Mouse (Mus musculus) small intestine, adult 2 months (tissue): ENCODE results near the gene Rab3ip.

ENCODE experiments used
- CTCF ChIP-seq: fragments of 200-500 bp; IDR thresholded peaks from 2 replicates; pipeline ENCODE4 v1.5.1; 2012; ENCODE audit warnings: low read depth, mild to moderate bottlenecking, control low read depth, inconsistent platforms, low read length, moderate library complexity, mixed read lengths; ENCODE audit not compliant: insufficient replicate concordance, insufficient read length; ENCODE audit errors: extremely low read depth
- POLR2A ChIP-seq: fragments of 200-500 bp; IDR thresholded peaks from 2 replicates; pipeline ENCODE4 v1.6.1; 2012; ENCODE audit warnings: low read depth, mild to moderate bottlenecking, control low read depth, inconsistent platforms, low read length, moderate library complexity

GRCm38 (mm10) chr10:116966065-116966464 lies 15.5 kb upstream of the Rab3ip start:
- no peak for TF ChIP-seq POLR2A
- TF ChIP-seq CTCF: no peak
